Mouse (Mus musculus): ENCODE data around the gene Lmo4. TPM values are rescaled to one million over a fixed set of nuclear protein-coding genes. Genes with fewer than 3 reads are reported as not detected.

Gene Lmo4
- polyA plus RNA-seq (2012; rRNA removed): 37.3 and 38.9 TPM in 2 replicates

GRCm38 (mm10) chr3:144204413-144205311, at the start of gene Lmo4:
Lmo4 (minus strand) TSS chr3:144205220.
- peak within 1 kb of the TSS; percentile 65 for H3K4me3 ChIP-seq (ENCODE audit: extremely low read depth, insufficient read depth, insufficient read length)
- WGBS: under 1% methylated on average over 61 of the region's 76 CpGs
- H3K36me3 ChIP-seq (ENCODE audit: control insufficient read depth, insufficient read depth, low read length): no peaks in the 10 kb centered on the region
- DNase-seq (ENCODE audit: low read depth in 1 of 2, low spot score in 2 of 2): peak; percentile 38 to 85
- TF ChIP-seq POLR2A (IDR thresholded peaks at IDR 0.05; ENCODE audit: low read depth, low read length) (peak; percentile 89), CTCF (IDR thresholded peaks at IDR 0.05; ENCODE audit: extremely low read depth, insufficient read depth, insufficient read length, insufficient replicate concordance) (no peak)
- no peaks in the 10 kb centered on the region for H3K27me3 ChIP-seq (ENCODE audit: control insufficient read depth, insufficient read depth, low read length)
- peaks cover 5% of the 10 kb centered on the region for H3K4me1 ChIP-seq (ENCODE audit: control insufficient read depth, insufficient read depth, insufficient read length)
- H3K27ac ChIP-seq (ENCODE audit: insufficient read depth, low read length): peak within 1 kb of the TSS; percentile 93

GRCm38 (mm10) chr3:144254281-144254680, 49.3 kb upstream of the Lmo4 start:
- DNase-seq (ENCODE audit: low read depth in 1 of 2, low spot score in 2 of 2): no peak
- Histone ChIP-seq H3K27ac (ENCODE audit: insufficient read depth, low read length) (no peak overlapping the region), H3K36me3 (ENCODE audit: control insufficient read depth, insufficient read depth, low read length) (no peaks in the 10 kb centered on the region), H3K27me3 (ENCODE audit: control insufficient read depth, insufficient read depth, low read length) (no peaks in the 10 kb centered on the region), H3K4me3 (ENCODE audit: extremely low read depth, insufficient read depth, insufficient read length) (no peak overlapping the region), H3K4me1 (ENCODE audit: control insufficient read depth, insufficient read depth, insufficient read length) (no peaks in the 10 kb centered on the region)
- 92% methylated on average over 5 of the region's 5 CpGs for WGBS
- no peak for TF ChIP-seq POLR2A (IDR thresholded peaks at IDR 0.05; ENCODE audit: low read depth, low read length)
- no peak for TF ChIP-seq CTCF (IDR thresholded peaks at IDR 0.05; ENCODE audit: extremely low read depth, insufficient read depth, insufficient read length, insufficient replicate concordance)

- peak in 1 of 2 experiments; percentile 9 for DNase-seq (ENCODE audit: low read depth in 1 of 2, low spot score in 2 of 2)
- Histone ChIP-seq H3K27ac (ENCODE audit: insufficient read depth, low read length) (no peak overlapping the region), H3K4me1 (ENCODE audit: control insufficient read depth, insufficient read depth, insufficient read length) (no peaks in the 10 kb centered on the region), H3K36me3 (ENCODE audit: control insufficient read depth, insufficient read depth, low read length) (no peaks in the 10 kb centered on the region), H3K4me3 (ENCODE audit: extremely low read depth, insufficient read depth, insufficient read length) (no peak overlapping the region), H3K27me3 (ENCODE audit: control insufficient read depth, insufficient read depth, low read length) (no peaks in the 10 kb centered on the region)
- TF ChIP-seq CTCF (IDR thresholded peaks at IDR 0.05; ENCODE audit: extremely low read depth, insufficient read depth, insufficient read length, insufficient replicate concordance) (no peak), POLR2A (IDR thresholded peaks at IDR 0.05; ENCODE audit: low read depth, low read length) (no peak)
- WGBS: 22% methylated on average over 6 of the region's 6 CpGs
Observed at GRCm38 (mm10) chr3:144253018-144253417, 48.0 kb upstream of the Lmo4 start.

GRCm38 (mm10) chr3:144252109-144252508, 47.1 kb upstream of the Lmo4 start:
- Histone ChIP-seq H3K36me3 (ENCODE audit: control insufficient read depth, insufficient read depth, low read length) (no peaks in the 10 kb centered on the region), H3K27me3 (ENCODE audit: control insufficient read depth, insufficient read depth, low read length) (no peaks in the 10 kb centered on the region), H3K4me1 (ENCODE audit: control insufficient read depth, insufficient read depth, insufficient read length) (no peaks in the 10 kb centered on the region), H3K4me3 (ENCODE audit: extremely low read depth, insufficient read depth, insufficient read length) (no peak overlapping the region), H3K27ac (ENCODE audit: insufficient read depth, low read length) (no peak overlapping the region)
- 63% methylated on average over 4 of the region's 4 CpGs for WGBS
- DNase-seq (ENCODE audit: low read depth in 1 of 2, low spot score in 2 of 2): no peak
- no peak for TF ChIP-seq POLR2A (IDR thresholded peaks at IDR 0.05; ENCODE audit: low read depth, low read length)
- no peak for TF ChIP-seq CTCF (IDR thresholded peaks at IDR 0.05; ENCODE audit: extremely low read depth, insufficient read depth, insufficient read length, insufficient replicate concordance)

GRCm38 (mm10) chr3:144242025-144242673, 37.1 kb upstream of the Lmo4 start:
- TF ChIP-seq POLR2A (IDR thresholded peaks at IDR 0.05; ENCODE audit: low read depth, low read length) (no peak), CTCF (IDR thresholded peaks at IDR 0.05; ENCODE audit: extremely low read depth, insufficient read depth, insufficient read length, insufficient replicate concordance) (peak; percentile 77; the same call in 1 of the 2 replicates)
- no peak overlapping the region for H3K27ac ChIP-seq (ENCODE audit: insufficient read depth, low read length)
- 27% methylated on average over 15 of the region's 15 CpGs for whole genome bisulfite sequencing
- H3K36me3 ChIP-seq (ENCODE audit: control insufficient read depth, insufficient read depth, low read length): no peaks in the 10 kb centered on the region
- no peaks in the 10 kb centered on the region for H3K27me3 ChIP-seq (ENCODE audit: control insufficient read depth, insufficient read depth, low read length)
- no peak overlapping the region for H3K4me3 ChIP-seq (ENCODE audit: extremely low read depth, insufficient read depth, insufficient read length)
- DNase-seq (ENCODE audit: low read depth in 1 of 2, low spot score in 2 of 2): peak; percentile 47 to 70
- H3K4me1 ChIP-seq (ENCODE audit: control insufficient read depth, insufficient read depth, insufficient read length): no peaks in the 10 kb centered on the region

- Histone ChIP-seq H3K36me3 (ENCODE audit: control insufficient read depth, insufficient read depth, low read length) (no peaks in the 10 kb centered on the region), H3K4me3 (ENCODE audit: extremely low read depth, insufficient read depth, insufficient read length) (no peak overlapping the region), H3K27me3 (ENCODE audit: control insufficient read depth, insufficient read depth, low read length) (no peaks in the 10 kb centered on the region), H3K27ac (ENCODE audit: insufficient read depth, low read length) (no peak overlapping the region), H3K4me1 (ENCODE audit: control insufficient read depth, insufficient read depth, insufficient read length) (no peaks in the 10 kb centered on the region)
- WGBS: 93% methylated on average over 3 of the region's 3 CpGs
- no peak for DNase-seq (ENCODE audit: low read depth in 1 of 2, low spot score in 2 of 2)
- TF ChIP-seq CTCF (IDR thresholded peaks at IDR 0.05; ENCODE audit: extremely low read depth, insufficient read depth, insufficient read length, insufficient replicate concordance) (no peak), POLR2A (IDR thresholded peaks at IDR 0.05; ENCODE audit: low read depth, low read length) (no peak)
Observed at GRCm38 (mm10) chr3:144241161-144241560, 36.1 kb upstream of the Lmo4 start.

All from spleen, adult 2 months (tissue).